Mouse (Mus musculus): ENCODE data around the gene Rexo5. TPM values are rescaled to one million over a fixed set of nuclear protein-coding genes. Genes with fewer than 3 reads are reported as not detected.

Gene Rexo5
- polyA plus RNA-seq, 2 experiments = 6.8 to 14.6 TPM

DNA sequence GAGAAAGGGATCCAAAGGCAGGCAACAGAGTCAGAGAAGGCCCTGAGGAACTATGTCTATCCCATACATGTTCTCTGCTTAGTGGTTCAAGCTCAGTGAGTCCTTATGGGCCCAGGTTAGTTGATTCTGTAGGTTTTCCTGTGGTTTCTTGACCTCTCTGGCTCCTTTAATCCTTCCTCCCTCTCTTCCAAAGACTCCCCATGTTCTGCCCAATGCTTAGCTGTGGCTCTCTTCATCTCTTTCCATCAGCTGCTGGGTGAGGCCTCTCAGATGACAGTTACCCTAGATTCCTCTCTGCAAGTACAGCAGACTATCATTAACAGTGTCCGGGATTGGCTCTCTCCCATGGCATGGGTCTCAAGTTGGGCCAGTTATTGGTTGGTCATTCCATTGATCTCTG, 41.6 kb downstream of the Rexo5 start:
- no peak for ATAC-seq (ENCODE audit: insufficient read depth)
- no peak overlapping the region for H3K4me3 ChIP-seq (ENCODE audit: insufficient read depth in 1 of 2, low read depth in 2 of 2, low read length in 2 of 2)
- no peaks in the 10 kb centered on the region; the same call in none of the 2 replicates for H3K36me3 ChIP-seq (replicated peaks; ENCODE audit: control insufficient read depth, insufficient read depth, low read depth)
- H3K9ac ChIP-seq (replicated peaks) = no peak overlapping the region
- H3K4me2 ChIP-seq (ENCODE audit: low read depth) = no peak overlapping the region
- H3K27me3 ChIP-seq (ENCODE audit: control insufficient read depth, insufficient read depth, low read length) = no peaks in the 10 kb centered on the region
- TF ChIP-seq CTCF (IDR thresholded peaks at IDR 0.05; ENCODE audit: low read depth) (no peak), EP300 (IDR thresholded peaks at IDR 0.05; ENCODE audit: low read depth) (no peak)
- DNase-seq (ENCODE audit: low read depth in 3 of 3, low spot score in 3 of 3) = no peak
- H3K4me1 ChIP-seq (replicated peaks; ENCODE audit: control insufficient read depth in 2 of 2, insufficient read depth in 2 of 2, low read length in 1 of 2) = no peaks in the 10 kb centered on the region
- no peak overlapping the region for H3K27ac ChIP-seq
- 88% methylated on average over 1 of the region's 1 CpGs for WGBS (ENCODE audit: insufficient replicate concordance)
- no peaks in the 10 kb centered on the region for H3K9me3 ChIP-seq (ENCODE audit: control insufficient read depth, low read length)

GRCm38 (mm10) chr7:119835996-119836777, 42.4 kb downstream of the Rexo5 start:
- H3K36me3 ChIP-seq (replicated peaks; ENCODE audit: control insufficient read depth, insufficient read depth, low read depth) = no peaks in the 10 kb centered on the region; the same call in none of the 2 replicates
- WGBS (ENCODE audit: insufficient replicate concordance) = 65% methylated on average over 4 of the region's 4 CpGs
- no peak overlapping the region for H3K4me3 ChIP-seq (ENCODE audit: insufficient read depth in 1 of 2, low read depth in 2 of 2, low read length in 2 of 2)
- no peak overlapping the region for H3K9ac ChIP-seq (replicated peaks)
- no peaks in the 10 kb centered on the region for H3K4me1 ChIP-seq (replicated peaks; ENCODE audit: control insufficient read depth in 2 of 2, insufficient read depth in 2 of 2, low read length in 1 of 2)
- DNase-seq (ENCODE audit: low read depth in 3 of 3, low spot score in 3 of 3) = no peak
- H3K27ac ChIP-seq = no peak overlapping the region
- no peak overlapping the region for H3K4me2 ChIP-seq (ENCODE audit: low read depth)
- H3K9me3 ChIP-seq (ENCODE audit: control insufficient read depth, low read length) = no peaks in the 10 kb centered on the region
- ATAC-seq (ENCODE audit: insufficient read depth) = no peak
- TF ChIP-seq EP300 (IDR thresholded peaks at IDR 0.05; ENCODE audit: low read depth) (no peak), CTCF (IDR thresholded peaks at IDR 0.05; ENCODE audit: low read depth) (no peak)
- no peaks in the 10 kb centered on the region for H3K27me3 ChIP-seq (ENCODE audit: control insufficient read depth, insufficient read depth, low read length)

- DNase-seq (ENCODE audit: low read depth in 3 of 3, low spot score in 3 of 3) = no peak
- Histone ChIP-seq H3K4me3 (ENCODE audit: insufficient read depth in 1 of 2, low read depth in 2 of 2, low read length in 2 of 2) (no peak overlapping the region), H3K4me1 (replicated peaks; ENCODE audit: control insufficient read depth in 2 of 2, insufficient read depth in 2 of 2, low read length in 1 of 2) (no peaks in the 10 kb centered on the region), H3K36me3 (replicated peaks; ENCODE audit: control insufficient read depth, insufficient read depth, low read depth) (peaks cover 3% of the 10 kb centered on the region), H3K27ac (no peak overlapping the region), H3K9ac (replicated peaks) (no peak overlapping the region), H3K9me3 (ENCODE audit: control insufficient read depth, low read length) (no peaks in the 10 kb centered on the region), H3K4me2 (ENCODE audit: low read depth) (no peak overlapping the region), H3K27me3 (ENCODE audit: control insufficient read depth, insufficient read depth, low read length) (no peaks in the 10 kb centered on the region)
- TF ChIP-seq EP300 (IDR thresholded peaks at IDR 0.05; ENCODE audit: low read depth) = no peak
- no peak for TF ChIP-seq CTCF (IDR thresholded peaks at IDR 0.05; ENCODE audit: low read depth)
- ATAC-seq (ENCODE audit: insufficient read depth) = no peak
- WGBS (ENCODE audit: insufficient replicate concordance) = 78% methylated on average over 4 of the region's 4 CpGs
These were observed 48.1 kb downstream of the Rexo5 start for GRCm38 (mm10) chr7:119841820-119842449.

- WGBS (ENCODE audit: insufficient replicate concordance) = 45% methylated on average over 2 of the region's 2 CpGs
- H3K27me3 ChIP-seq (ENCODE audit: control insufficient read depth, insufficient read depth, low read length) = no peaks in the 10 kb centered on the region
- no peaks in the 10 kb centered on the region for H3K9me3 ChIP-seq (ENCODE audit: control insufficient read depth, low read length)
- TF ChIP-seq EP300 (IDR thresholded peaks at IDR 0.05; ENCODE audit: low read depth) = no peak
- no peak for TF ChIP-seq CTCF (IDR thresholded peaks at IDR 0.05; ENCODE audit: low read depth)
- no peaks in the 10 kb centered on the region for H3K4me1 ChIP-seq (replicated peaks; ENCODE audit: control insufficient read depth in 2 of 2, insufficient read depth in 2 of 2, low read length in 1 of 2)
- no peak overlapping the region for H3K4me3 ChIP-seq (ENCODE audit: insufficient read depth in 1 of 2, low read depth in 2 of 2, low read length in 2 of 2)
- H3K36me3 ChIP-seq (replicated peaks; ENCODE audit: control insufficient read depth, insufficient read depth, low read depth) = peaks cover 7% of the 10 kb centered on the region
- no peak overlapping the region for H3K27ac ChIP-seq
- ATAC-seq (ENCODE audit: insufficient read depth) = no peak
- no peak for DNase-seq (ENCODE audit: low read depth in 3 of 3, low spot score in 3 of 3)
- no peak overlapping the region for H3K4me2 ChIP-seq (ENCODE audit: low read depth)
- no peak overlapping the region for H3K9ac ChIP-seq (replicated peaks)
These were observed 51.7 kb downstream of the Rexo5 start for GRCm38 (mm10) chr7:119845541-119845940.

- H3K4me1 ChIP-seq (replicated peaks; ENCODE audit: control insufficient read depth in 2 of 2, insufficient read depth in 2 of 2, low read length in 1 of 2) = no peaks in the 10 kb centered on the region
- H3K36me3 ChIP-seq (replicated peaks; ENCODE audit: control insufficient read depth, insufficient read depth, low read depth) = peaks cover 7% of the 10 kb centered on the region
- H3K9ac ChIP-seq (replicated peaks) = no peak overlapping the region
- no peak for TF ChIP-seq CTCF (IDR thresholded peaks at IDR 0.05; ENCODE audit: low read depth)
- TF ChIP-seq EP300 (IDR thresholded peaks at IDR 0.05; ENCODE audit: low read depth) = no peak
- 82% methylated on average over 2 of the region's 2 CpGs for WGBS (ENCODE audit: insufficient replicate concordance)
- H3K4me3 ChIP-seq (ENCODE audit: insufficient read depth in 1 of 2, low read depth in 2 of 2, low read length in 2 of 2) = no peak overlapping the region
- DNase-seq (ENCODE audit: low read depth in 3 of 3, low spot score in 3 of 3) (no peak), ATAC-seq (ENCODE audit: insufficient read depth) (no peak)
- no peak overlapping the region for H3K27ac ChIP-seq
- H3K9me3 ChIP-seq (ENCODE audit: control insufficient read depth, low read length) = no peaks in the 10 kb centered on the region
- no peak overlapping the region for H3K4me2 ChIP-seq (ENCODE audit: low read depth)
- no peaks in the 10 kb centered on the region for H3K27me3 ChIP-seq (ENCODE audit: control insufficient read depth, insufficient read depth, low read length)
These were observed 53.6 kb downstream of the Rexo5 start for GRCm38 (mm10) chr7:119847396-119847795.
